Mouse (Mus musculus) olfactory bulb, adult 2 months (tissue): ENCODE measurements around the gene Lsm14a.

Experiments
- CTCF ChIP-seq: fragments of 200-500 bp; IDR thresholded peaks from 2 replicates; pipeline ENCODE4 v1.5.1; 2012; ENCODE audit warnings: low read depth, mild to moderate bottlenecking, low read length, moderate library complexity; ENCODE audit not compliant: insufficient read depth
- POLR2A ChIP-seq: fragments of 200-500 bp; IDR thresholded peaks from 2 replicates; pipeline ENCODE4 v1.6.1; 2012; ENCODE audit warnings: mild to moderate bottlenecking, low read depth, low read length, moderate library complexity; ENCODE audit not compliant: insufficient read depth

GRCm38 (mm10) chr7:34373906-34374305 lies 19.2 kb downstream of the Lsm14a start:
- TF ChIP-seq CTCF (no peak), POLR2A (no peak)
